Mouse (Mus musculus) large intestine, adult 2 months (tissue): ENCODE data around the gene Flywch1. TPM values are rescaled to one million over a fixed set of nuclear protein-coding genes. Genes with fewer than 3 reads are reported as not detected.

Source experiments
- DNase-seq: peaks from one replicate; pipeline ENCODE4 v3.0.0-alpha.2; 2012; ENCODE audit warnings: low read depth, low spot score
- WGBS: fragments of 180-500 bp; shearing (Covaris S2); methylation state at CpG from one replicate; pipeline ENCODE4 v1.1.7; 2018; 5-methylcytosine and 5-hydroxymethylcytosine counted together
- polyA plus RNA-seq: library from polyadenylated mRNA; depleted of rRNA; stranded (reverse); fragments of >200 nt; gene quantifications from 2 replicates; pipeline ENCODE4 v1.2.3, GENCODE M21; 2012; rRNA removed

Gene Flywch1
- polyA plus RNA-seq, result 27.3 and 34.9 TPM in 2 replicates

DNA sequence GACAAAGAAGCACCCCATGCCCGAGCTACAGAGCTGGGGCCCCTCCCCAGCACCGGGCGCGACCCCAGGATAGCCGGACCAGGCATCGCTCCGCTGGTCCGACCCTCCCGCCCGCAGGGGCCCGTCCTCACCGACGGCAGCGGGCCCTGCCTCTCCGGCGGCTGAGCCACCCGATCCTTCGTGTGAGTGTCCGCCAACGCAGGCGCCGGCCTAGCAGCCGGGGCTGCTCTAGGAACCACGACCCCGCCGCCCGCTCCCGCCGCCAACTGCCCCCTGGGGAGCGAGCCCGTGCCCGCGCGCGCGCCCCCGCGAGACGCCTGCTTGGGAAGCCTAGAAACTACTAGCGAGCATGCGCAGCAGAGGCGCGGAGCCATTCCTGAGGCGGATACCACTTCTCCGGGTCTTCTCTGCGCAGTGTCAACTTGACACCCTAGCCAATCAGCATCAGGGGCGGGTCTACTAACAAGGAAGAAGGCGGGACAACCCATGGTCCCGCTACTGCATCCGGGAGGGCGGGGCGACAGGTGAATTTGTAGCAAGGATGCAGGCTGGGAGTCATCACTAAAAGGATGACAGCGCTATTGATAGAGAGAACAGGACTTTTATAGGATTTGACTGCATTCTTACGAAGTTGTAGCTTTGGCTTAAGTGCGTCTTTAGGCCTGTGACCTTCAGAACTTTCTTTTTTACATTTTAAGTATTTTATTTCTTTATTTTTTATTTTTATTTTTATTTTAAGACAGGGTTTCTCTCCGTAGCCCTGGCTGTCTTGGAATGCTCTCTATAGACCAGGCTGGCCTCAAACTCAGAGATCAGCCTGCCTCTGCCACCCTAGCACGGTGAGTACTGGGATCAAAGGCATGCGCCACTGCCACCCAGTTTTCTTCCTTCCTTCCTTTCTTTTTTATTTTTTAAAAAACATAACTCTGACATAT lies at the start of gene Flywch1:
Flywch1 (minus strand) TSS at position 319 of the 935 bp plus-strand sequence.
- 3% methylated on average over 58 of the region's 58 CpGs for WGBS
- peak; percentile 96 for DNase-seq

DNA sequence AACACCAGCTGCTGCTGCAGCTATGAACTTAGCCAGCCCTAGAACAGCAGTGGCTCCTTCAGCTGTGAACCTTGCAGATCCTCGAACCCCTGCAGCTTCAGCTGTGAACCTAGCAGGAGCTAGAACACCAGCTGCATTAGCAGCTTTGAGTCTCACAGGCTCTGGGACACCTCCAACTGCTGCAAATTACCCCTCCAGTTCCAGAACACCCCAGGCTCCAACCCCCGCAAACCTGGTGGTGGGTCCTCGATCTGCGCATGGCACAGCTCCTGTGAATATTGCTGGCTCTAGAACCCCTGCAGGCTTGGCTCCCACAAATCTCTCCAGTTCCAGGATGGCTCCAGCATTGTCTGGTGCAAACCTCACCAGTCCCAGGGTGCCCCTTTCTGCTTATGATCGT lies 49.3 kb upstream of the Flywch1 start:
- DNase-seq, result no peak
- WGBS, result 97% methylated on average over 5 of the region's 5 CpGs

DNA sequence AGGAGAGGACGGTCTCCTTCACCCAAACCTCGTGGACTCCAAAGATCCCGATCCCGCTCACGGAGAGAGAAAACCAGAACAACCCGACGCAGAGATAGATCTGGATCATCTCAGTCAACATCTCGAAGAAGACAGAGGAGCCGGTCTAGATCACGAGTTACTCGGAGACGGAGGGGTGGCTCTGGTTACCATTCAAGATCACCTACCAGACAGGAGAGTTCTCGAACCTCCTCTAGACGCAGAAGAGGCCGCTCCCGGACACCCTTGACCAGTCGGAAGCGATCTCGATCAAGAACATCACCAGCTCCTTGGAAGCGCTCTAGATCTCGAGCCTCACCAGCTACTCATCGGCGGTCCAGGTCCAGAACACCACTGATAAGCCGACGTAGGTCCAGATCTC lies 47.8 kb upstream of the Flywch1 start:
- 98% methylated on average over 25 of the region's 25 CpGs for WGBS
- DNase-seq, result no peak

DNA sequence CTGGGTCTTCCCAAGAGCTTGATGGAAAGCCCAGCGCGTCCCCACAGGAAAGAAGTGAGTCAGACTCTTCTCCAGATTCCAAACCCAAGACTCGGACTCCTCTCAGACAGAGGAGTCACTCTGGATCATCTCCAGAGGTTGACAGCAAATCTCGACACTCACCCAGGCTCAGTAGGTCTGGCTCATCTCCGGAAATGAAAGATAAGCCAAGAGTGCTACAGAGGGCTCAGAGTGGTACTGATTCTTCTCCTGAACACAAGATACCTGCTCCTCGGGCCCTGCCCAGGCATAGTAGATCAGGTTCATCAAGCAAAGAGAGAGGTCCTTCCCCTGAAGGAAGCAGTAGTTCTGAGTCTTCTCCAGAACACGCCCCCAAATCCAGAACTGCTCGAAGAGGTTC lies 47.2 kb upstream of the Flywch1 start:
- 97% methylated on average over 8 of the region's 8 CpGs for whole genome bisulfite sequencing
- DNase-seq, result no peak

DNA sequence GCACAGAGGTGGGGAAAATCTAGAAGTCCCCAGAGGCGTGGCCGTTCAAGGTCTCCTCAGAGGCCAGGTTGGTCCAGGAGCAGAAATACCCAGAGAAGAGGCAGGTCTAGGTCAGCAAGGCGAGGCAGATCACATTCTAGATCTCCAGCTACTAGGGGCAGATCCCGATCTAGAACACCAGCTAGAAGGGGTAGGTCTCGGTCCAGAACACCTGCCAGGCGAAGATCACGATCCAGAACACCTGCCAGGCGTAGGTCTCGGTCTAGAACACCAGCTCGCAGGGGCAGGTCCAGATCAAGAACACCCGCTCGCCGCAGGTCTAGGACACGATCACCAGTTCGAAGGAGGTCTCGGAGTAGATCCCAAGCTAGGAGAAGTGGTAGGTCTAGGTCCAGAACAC lies 44.2 kb upstream of the Flywch1 start:
- WGBS, result 98% methylated on average over 16 of the region's 16 CpGs
- DNase-seq, result no peak

DNA sequence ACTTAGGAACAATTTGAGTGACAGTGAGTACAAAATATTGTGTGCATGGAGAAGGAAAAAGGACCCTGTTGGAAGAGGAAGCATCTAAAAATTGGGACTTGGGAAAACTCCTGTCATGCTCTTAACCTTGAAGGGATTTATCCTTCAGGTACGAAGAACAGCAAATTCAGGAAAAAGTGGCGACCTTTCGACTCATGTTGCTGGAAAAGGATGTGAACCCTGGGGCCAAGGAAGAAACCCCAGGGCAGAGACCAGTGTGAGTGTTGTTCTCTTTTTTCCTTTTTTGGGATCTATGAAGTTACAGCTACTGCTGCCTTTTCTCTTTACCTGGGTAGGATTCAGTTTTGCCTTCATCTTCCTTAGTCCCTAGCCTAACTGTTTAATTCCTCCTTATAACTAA lies 36.5 kb upstream of the Flywch1 start:
- 82% methylated on average over 3 of the region's 3 CpGs for WGBS

DNA sequence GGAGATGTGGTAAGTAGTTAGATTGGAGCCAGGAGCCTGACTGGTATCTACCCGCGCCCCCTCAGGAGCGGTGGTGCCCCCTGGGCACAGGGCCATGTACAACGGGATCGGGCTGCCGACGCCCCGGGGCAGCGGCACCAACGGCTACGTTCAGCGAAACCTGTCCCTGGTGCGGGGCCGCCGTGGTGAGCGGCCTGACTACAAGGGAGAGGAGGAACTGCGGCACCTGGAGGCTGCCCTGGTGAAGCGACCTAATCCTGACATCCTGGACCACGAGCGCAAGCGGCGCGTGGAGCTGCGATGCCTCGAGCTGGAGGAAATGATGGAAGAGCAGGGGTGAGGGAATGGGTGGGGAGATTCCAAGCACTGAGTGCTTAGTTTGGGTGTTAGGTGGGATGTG lies 35.5 kb upstream of the Flywch1 start:
- no peak for DNase-seq
- WGBS, result 30% methylated on average over 25 of the region's 25 CpGs

More for the DNA sequence above, 36.5 kb upstream of the Flywch1 start:
- DNase-seq, result no peak

DNA sequence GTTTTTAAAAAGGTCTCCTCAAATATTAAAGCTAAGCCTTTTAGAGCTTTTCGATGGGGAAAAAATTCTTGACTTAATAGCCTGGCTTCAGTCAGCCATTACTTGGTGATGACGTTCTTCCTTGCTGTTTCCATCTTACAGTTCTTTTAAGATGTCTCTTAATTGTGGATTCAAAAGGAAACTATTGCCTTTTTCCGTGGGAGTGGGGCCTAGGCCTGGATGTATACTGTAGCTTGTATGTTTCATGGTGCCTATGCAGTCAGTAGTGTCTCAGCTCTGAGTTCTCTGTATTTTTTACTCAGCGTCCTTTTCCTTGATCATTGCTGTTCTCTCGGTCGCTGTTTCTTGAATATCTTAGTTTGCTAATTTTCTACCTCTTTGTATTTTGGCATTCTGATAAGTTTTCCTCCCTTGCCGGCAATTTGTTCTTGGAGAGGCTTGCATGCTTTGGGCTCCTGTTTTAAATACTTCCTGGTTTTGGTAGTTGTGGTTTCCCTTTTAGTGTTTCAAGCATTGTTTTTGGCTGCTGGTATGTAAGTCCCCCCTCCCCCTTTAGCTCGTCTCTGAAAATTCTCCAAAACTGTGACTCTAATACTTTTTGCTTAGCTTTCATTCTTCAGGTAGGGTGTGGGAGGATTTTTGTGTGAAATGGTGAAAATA lies 33.2 kb upstream of the Flywch1 start:
- DNase-seq, result no peak
- 0% methylated on average over 8 of the region's 8 CpGs for WGBS

DNA sequence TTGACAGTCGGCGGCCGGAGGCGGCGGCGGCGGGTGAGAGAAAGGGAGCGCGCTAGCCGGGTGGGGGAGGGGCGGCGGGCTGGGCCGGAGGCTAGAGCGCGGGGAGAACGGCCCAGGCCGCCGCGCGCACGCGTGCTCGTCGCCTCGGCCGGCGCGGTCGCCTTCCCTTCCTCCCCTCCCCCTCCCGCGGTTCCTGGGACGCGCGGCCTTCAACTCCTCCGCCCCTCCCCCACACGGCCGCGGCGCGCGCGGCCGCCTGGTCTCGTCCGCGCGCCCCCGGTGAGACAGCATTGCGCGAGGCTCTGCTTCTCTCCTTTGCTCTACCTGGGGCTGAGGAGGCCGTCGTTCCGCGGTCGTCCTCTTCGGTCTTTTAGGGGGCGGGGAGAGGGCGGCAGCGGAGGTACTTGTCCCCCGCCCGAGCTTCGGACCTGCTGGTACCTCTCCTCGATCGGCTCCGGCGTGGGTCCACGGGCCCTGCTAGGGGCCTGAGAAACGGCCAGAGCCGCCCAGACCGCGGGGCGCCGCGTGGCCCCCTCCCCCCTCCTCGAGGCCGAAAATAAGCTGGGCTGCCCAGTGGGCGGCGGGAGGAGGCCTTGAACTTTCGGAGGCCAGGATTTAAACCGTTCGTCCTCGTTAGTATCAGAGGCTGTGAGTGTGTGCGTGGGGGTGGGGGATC lies 32.1 kb upstream of the Flywch1 start:
- WGBS, result under 1% methylated on average over 75 of the region's 83 CpGs
- DNase-seq, result no peak

DNA sequence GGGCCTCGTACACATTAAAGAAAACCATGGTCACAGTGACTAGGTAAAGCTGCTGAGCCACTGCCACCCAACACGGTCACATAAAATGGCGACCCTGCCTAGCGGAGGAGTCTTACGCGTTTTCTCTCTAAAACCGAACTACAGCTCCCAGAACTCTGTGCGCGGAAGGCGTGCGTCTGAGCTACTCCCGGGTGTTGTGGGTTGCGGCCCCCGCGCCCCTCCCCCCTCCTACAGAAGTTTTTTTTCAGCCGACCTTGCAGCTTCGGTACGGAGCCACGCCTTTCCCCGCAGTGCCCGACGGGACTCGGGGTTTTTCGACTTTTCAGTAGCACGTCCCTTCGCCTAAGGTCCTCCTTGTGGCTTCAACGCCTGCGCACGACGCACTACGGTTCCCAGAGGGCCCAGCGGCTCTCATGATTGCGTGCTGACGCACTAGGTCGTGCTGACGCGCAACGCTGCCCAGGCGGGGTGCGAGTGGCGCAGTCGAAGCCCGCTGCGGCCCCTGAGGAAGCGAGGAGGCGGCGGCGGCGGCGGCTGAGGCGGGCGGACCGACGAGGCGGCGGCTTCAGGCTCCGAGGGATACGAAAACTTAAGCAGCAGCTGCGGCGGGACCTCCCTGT lies 31.5 kb upstream of the Flywch1 start:
- WGBS, result under 1% methylated on average over 60 of the region's 60 CpGs
- DNase-seq, result peak; percentile 97

DNA sequence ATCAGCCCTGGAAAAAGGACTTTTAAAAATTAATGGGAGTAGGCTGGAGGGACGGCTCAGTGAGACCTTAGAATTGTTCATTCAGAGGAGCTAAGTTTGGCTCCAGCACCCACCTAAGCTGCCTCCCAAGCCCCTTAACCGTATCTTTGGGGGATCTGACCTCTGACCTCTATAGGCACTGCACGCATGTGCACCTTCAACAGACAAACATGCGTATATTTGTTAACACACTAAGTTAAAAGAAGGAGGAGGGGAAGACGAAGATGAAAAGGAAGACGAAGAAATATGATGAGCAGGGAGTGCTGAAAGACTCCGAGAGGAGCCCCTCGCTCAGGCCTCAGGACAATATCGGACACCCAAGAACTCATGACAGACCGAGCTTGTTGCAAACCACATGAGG lies 30.2 kb upstream of the Flywch1 start:
- DNase-seq, result no peak
- WGBS, result 95% methylated on average over 10 of the region's 10 CpGs

DNA sequence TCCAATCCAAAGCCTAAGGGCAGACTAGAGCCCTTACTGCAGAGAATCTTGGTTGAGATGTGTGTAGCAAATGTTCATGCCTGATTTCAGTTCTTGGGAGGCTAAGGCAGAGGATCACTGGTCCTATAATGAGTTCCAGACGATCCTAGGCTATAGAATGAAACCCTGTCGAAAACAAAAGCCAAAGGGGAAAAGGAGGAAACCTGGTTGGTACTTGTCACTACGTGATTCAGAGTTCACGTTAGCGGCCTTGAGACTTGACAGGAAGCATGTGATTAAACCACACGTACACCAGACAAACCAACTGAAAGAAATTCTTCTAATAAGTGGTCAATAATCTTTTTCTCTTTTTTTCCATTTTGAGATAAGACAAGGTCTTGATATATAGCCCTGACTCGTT lies 25.9 kb upstream of the Flywch1 start:
- DNase-seq, result no peak
- WGBS, result 85% methylated on average over 7 of the region's 7 CpGs

DNA sequence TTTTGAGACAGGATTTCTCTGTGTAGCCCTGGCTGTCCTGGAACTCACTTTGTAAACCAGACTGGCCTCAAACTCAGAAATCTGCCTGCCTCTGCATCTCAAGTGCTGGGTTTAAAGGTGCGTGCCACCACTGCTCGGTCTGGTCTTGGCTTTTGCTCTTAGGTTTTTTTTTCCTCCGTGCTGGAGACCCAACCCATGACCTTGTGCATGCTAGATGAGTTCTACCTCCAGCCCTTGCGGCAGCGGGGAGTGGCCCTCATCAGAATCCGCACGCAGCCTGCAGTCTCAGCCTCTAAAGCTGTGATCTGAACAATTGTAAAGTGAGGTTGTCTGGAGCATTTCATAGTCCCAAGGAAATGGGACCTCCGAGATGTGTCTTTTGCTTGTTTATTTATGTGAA lies 23.9 kb upstream of the Flywch1 start:
- no peak for DNase-seq
- 90% methylated on average over 8 of the region's 8 CpGs for WGBS

DNA sequence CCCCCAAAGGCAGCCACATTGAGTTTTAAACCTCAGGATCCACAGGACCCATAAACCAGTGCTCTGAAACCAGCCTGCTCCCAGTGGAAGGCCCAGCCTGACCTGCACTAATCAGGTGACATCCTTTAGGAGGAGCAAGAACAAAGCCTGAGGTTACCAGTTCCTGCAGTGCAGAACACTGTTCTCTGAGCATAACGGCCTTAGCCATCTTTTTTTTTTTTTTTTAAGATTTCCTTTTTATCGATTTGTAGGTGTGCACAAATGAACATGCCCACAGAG lies 19.6 kb upstream of the Flywch1 start:
- 31% methylated on average over 2 of the region's 2 CpGs for WGBS

DNA sequence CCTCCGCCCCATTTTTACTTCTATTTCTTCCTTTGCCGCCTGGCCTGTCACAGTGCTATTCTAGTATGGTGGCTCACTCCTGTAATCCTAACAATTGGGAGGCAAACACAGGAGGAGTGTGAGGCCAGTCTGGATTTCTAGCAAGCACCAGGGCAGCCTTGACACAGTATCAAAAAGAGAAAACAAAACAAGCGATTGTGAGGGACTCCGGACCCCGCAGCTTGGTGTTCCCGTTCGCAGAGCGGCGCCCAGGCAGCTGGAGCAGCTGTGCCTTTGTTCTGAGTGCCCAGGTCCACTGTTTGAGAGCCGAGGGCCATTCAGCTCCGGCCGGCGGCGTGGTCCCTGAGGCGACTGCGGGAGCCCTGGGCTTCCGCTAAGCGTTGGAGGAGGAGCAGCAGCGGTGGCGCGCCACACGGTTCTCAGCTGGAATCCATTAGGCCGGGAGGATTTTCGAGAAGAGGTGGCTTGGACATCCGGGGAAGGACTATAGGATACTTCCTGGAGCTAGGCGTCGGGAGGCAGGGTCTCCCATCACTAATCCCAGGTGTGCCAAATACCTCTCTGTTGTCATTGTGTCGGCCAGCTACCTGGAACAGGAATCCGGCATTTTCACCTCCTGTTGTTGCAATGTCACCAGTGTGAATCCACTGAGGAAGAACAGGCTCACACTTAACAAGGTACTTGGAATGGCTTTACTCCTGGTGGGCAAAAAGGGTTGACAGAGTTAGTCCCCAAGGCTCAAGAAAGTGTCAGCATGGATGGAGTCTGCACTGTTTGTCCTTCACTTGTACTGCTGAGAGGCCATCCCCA lies 19.1 kb upstream of the Flywch1 start, which contains the start of gene Srrm2:
Srrm2 (plus strand) TSS at position 264 of the 810 bp plus-strand sequence.
- DNase-seq, result no peak

More for the DNA sequence above, 19.6 kb upstream of the Flywch1 start:
- DNase-seq, result no peak

DNA sequence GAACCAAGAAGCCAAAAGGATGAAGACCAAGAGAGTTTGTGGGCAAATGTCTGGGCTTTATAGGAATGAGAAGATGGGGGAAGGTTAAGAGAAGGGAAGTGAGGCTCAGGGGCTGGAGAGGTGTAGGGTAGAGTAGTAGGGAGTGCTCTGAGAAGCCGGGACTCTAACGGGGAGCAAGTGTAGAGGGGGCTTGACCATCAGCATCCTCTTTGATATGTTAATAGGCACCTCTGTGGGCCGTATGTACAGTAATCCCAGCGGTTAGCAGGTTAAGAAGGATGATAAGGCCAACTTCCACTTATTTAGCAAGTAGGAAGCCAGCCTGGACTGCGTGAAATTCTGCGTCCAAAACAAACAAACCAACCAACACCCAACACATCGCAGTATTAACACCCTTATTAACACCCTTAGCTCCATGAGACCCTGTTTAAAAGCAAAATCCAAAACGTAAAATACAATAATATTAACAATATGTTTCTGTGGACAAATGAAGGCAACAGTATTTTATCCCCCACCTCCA lies 18.4 kb upstream of the Flywch1 start:
- 40% methylated on average over 8 of the region's 8 CpGs for WGBS
- no peak for DNase-seq

More for the DNA sequence above, 19.1 kb upstream of the Flywch1 start, which contains the start of gene Srrm2:
- WGBS, result 5% methylated on average over 29 of the region's 29 CpGs

DNA sequence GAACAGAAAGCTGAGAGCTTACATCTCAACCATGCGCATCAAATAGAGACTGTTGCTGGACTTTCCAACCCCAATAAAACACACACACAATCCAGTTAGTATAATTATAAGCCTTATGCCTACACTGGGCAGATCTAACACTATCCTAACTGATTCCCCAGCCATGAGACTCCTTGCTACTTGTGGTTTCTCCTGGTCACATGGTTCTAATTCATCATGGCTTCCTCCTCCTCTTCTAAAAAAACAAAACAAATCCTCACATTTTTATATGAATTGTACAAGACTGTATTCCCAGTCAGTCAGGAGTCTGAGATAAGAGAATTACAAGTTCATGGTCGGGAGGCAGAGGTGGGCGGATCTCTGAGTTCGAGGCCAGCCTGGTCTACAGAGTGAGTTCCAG lies 17.6 kb upstream of the Flywch1 start:
- DNase-seq, result no peak
- WGBS, result 75% methylated on average over 4 of the region's 4 CpGs

DNA sequence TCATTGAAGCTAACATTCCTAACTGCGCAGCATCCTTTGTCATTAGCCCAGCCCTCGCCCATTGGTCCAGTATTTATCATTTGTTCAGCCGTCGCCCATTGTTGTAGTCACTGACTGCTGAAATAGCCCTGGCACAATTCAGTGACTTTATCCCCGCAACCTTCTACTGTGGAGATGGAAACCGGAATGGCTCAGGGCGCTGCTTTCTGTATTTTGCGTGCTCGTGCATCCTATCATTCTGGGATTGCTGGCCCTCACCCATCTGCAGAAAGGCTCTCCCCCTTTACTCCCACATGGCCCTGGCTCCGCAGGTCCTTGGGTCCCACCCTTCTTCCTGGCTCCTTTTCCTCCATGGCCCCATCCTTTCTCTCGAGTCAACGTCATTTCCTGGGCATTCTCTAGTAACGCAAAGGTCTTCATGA lies 15.1 kb upstream of the Flywch1 start:
- no peak for DNase-seq
- 19% methylated on average over 13 of the region's 13 CpGs for WGBS
